Mouse (Mus musculus) limb, embryonic 14.5 days (tissue): Measurements from ENCODE around the gene Bglap2. TPM values are rescaled to one million over a fixed set of nuclear protein-coding genes. Genes with fewer than 3 reads are reported as not detected.

Source experiments
- ATAC-seq: fragments of 200-750 bp; cut with Nextera tagmentation; 2 replicates; pipeline ENCODE4 v1.8.0; 2017; ENCODE audit warnings: low read depth, moderate number of reproducible peaks, moderate TSS enrichment; ENCODE audit not compliant: low FRiP score
- DNase-seq: peaks from one replicate; pipeline ENCODE4 v3.0.0-alpha.2; 2015; ENCODE audit warnings: low spot score
- H3K27ac ChIP-seq: fragments of 300-500 bp; sonication (generic); replicated peaks from 2 replicates; pipeline ENCODE4 v1.5.1; 2014; ENCODE audit warnings: low read depth, mild to moderate bottlenecking, low read length, moderate library complexity, mixed read lengths
- H3K27me3 ChIP-seq: fragments of 300-500 bp; sonication (generic); 2 replicates; pipeline ENCODE4 v1.6.1; 2014; ENCODE audit warnings: low read length, mixed read lengths; ENCODE audit not compliant: control insufficient read depth, insufficient read depth
- H3K36me3 ChIP-seq: fragments of 300-500 bp; sonication (generic); 2 replicates; pipeline ENCODE4 v1.6.1; 2014; ENCODE audit warnings: mild to moderate bottlenecking, low read length, moderate library complexity, mixed read lengths; ENCODE audit not compliant: control insufficient read depth, insufficient read depth
- H3K4me1 ChIP-seq: fragments of 300-500 bp; sonication (generic); 2 replicates; pipeline ENCODE4 v1.6.1; 2014; ENCODE audit warnings: antibody characterized with exemption, low read length, mixed read lengths; ENCODE audit not compliant: control insufficient read depth, insufficient read depth
- H3K4me2 ChIP-seq: fragments of 300-500 bp; sonication (generic); replicated peaks from 2 replicates; pipeline ENCODE4 v1.6.1; 2014; ENCODE audit warnings: low read depth, mild to moderate bottlenecking, low read length, moderate library complexity; ENCODE audit not compliant: severe bottlenecking
- H3K4me3 ChIP-seq: fragments of 300-500 bp; sonication (generic); replicated peaks from 2 replicates; pipeline ENCODE4 v1.5.1; 2014; ENCODE audit warnings: low read length
- H3K9ac ChIP-seq: fragments of 300-500 bp; sonication (generic); 2 replicates; pipeline ENCODE4 v1.6.1; 2014; ENCODE audit warnings: mild to moderate bottlenecking, low read depth, low read length, moderate library complexity; ENCODE audit not compliant: severe bottlenecking
- H3K9me3 ChIP-seq: fragments of 300-500 bp; sonication (generic); 2 replicates; pipeline ENCODE4 v1.6.1; 2016; ENCODE audit warnings: low read length; ENCODE audit not compliant: control insufficient read depth
- POLR2A ChIP-seq: fragments of 200-500 bp; IDR thresholded peaks from 2 replicates; pipeline ENCODE4 v1.8.0; 2012; ENCODE audit warnings: inconsistent platforms, mild to moderate bottlenecking, moderate library complexity, borderline replicate concordance; ENCODE audit not compliant: insufficient read depth, insufficient read length; ENCODE audit errors: extremely low read depth
- WGBS: fragments of 180-500 bp; shearing (Covaris S2); extraction: QIAGEN DNeasy Blood & Tissue Kit; methylation state at CpG from one replicate; pipeline ENCODE4 v1.1.7; 2014; 5-methylcytosine and 5-hydroxymethylcytosine counted together
- polyA plus RNA-seq, 2 experiments: library from polyadenylated mRNA; depleted of rRNA in 1 of 2; stranded (reverse) in 1 of 2; unstranded in 1 of 2; fragments of >200 nt; fragmentation: Nextera tagmentation in 1 of 2; extraction: Ambion mirVana in 1 of 2; gene quantifications; 2 replicates each; pipeline versions ENCODE4 v1.2.1 to v1.2.3; 2012 to 2014

The Bglap2 gene
- polyA plus RNA-seq, 2 experiments = 0.52 to 1.9 TPM

DNA sequence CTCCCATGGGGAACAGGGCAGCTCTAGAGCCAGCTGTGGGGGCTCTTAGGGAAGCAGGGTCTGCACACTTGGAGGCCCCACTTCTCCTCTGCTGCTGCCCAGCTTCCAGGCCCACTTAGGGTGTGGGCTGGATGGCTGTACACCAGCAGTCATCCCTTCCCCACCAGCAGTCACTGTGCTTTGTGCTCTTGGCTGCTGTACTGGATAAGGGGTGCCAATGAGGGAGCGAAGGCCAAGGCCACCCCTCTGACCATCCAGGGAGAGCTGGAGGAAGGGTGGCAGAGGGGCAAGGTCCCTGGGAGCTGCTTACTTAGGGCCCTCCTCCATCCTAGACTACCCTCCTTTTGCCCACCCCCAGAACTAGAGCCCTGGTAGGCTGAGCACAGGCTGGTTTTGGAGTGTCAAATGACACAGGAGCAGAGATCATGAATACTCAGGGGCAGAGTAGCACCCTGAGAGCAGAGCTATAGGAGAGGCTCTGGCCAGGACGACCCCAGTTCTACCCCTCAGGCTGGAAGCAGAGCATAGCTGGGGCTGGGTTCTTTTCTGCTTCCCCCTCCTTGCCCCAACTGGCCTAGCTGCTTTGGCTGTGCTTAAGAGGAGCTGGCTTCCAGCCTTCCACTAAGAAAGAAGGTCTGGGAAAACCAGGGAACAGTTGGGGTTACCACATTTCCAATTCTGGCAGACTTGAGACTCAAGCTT, 16.7 kb downstream of the Bglap2 start:
- DNase-seq = no peak
- Histone ChIP-seq H3K4me3 (no peak overlapping the region), H3K27ac (no peak overlapping the region), H3K36me3 (peaks cover 56% of the 10 kb centered on the region), H3K4me1 (0 out of 2 replicates have a peak, but pooled peaks cover 5% of the 10 kb centered on the region), H3K9ac (no peak overlapping the region), H3K4me2 (no peak overlapping the region), H3K27me3 (peaks cover 16% of the 10 kb centered on the region), H3K9me3 (no peaks in the 10 kb centered on the region)
- WGBS = 93% methylated on average over 2 of the region's 2 CpGs
- TF ChIP-seq POLR2A = no peak
- no peak for ATAC-seq

DNA sequence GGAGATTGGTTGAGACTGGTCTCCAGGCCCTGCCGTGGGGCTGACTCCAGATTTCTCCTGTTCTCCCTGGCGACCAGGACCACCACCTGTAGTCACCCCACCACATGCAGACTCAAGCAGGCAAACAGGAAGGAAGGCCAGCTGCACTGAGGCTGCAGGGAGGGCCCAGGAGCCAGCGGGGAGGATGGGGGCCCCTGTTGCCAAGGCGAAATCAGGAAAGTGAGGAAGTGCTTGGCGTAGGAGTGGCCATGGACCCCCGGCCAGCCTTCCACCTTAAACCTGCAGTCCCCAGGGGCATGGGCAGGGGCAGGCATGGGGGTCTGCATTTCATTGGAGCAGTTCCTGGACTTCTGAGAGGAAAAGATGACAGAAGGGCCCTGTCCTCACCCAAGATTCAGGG, 17.4 kb downstream of the Bglap2 start:
- ATAC-seq = no peak
- Histone ChIP-seq H3K9ac (no peak overlapping the region), H3K27ac (no peak overlapping the region), H3K9me3 (no peaks in the 10 kb centered on the region), H3K36me3 (peaks cover 62% of the 10 kb centered on the region), H3K4me1 (0 out of 2 replicates have a peak, but pooled peaks cover 5% of the 10 kb centered on the region), H3K27me3 (peaks cover 14% of the 10 kb centered on the region), H3K4me3 (no peak overlapping the region), H3K4me2 (no peak overlapping the region)
- no peak for TF ChIP-seq POLR2A
- 65% methylated on average over 6 of the region's 6 CpGs for WGBS
- DNase-seq = no peak

DNA sequence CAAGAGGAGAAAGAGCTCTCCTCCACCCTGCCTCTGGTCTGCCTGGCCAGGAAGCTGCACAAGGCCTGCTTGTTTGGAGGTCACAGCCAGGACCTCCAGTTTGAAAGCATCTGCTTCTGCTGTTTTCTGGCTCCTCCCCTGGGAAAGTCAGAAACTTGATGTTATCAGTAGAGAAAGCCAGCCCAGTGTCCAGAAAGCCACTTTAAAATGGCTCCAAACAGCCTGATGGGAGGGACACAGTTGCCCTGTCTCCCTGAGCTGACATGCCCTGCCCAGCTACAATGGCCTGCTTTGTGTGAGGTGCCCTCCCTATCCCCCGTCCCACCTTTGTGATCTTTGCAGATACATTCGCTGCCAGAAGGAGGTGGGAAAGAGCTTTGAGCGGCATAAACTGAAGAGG, 18.5 kb downstream of the Bglap2 start:
- 0 out of 2 replicates have a peak, but pooled peaks cover 5% of the 10 kb centered on the region for H3K4me1 ChIP-seq
- H3K4me3 ChIP-seq = no peak overlapping the region
- no peak overlapping the region for H3K9ac ChIP-seq
- no peak overlapping the region for H3K27ac ChIP-seq
- WGBS = 65% methylated on average over 3 of the region's 3 CpGs
- no peaks in the 10 kb centered on the region for H3K9me3 ChIP-seq
- H3K4me2 ChIP-seq = no peak overlapping the region
- TF ChIP-seq POLR2A = no peak
- H3K27me3 ChIP-seq = peaks cover 3% of the 10 kb centered on the region; the same call in 1 of the 2 replicates
- DNase-seq (no peak), ATAC-seq (no peak)
- H3K36me3 ChIP-seq = peaks cover 73% of the 10 kb centered on the region

DNA sequence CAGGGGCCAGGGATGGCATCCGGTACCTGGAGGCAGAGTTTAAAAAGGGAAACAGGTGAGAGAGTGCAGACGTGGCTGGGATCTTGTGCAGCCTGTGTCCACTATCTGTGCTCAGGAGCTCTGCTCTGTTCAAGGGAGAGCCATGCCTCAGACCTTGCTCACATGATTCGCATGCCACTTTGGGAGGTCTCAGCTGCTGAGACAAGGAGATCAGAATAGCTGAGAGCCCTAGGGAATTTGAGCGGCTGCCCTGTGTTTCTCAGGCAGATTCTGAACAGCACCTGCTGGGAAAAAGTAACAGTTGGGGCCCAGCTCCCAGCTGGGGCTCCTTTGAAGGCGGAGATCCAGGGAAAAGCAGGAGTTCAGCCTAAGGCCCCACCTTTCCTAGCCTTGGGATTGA, 18.9 kb downstream of the Bglap2 start:
- Histone ChIP-seq H3K27ac (no peak overlapping the region), H3K27me3 (no peaks in the 10 kb centered on the region), H3K4me2 (no peak overlapping the region), H3K4me1 (0 out of 2 replicates have a peak, but pooled peaks cover 3% of the 10 kb centered on the region), H3K9me3 (no peaks in the 10 kb centered on the region), H3K4me3 (no peak overlapping the region), H3K9ac (no peak overlapping the region), H3K36me3 (peaks cover 77% of the 10 kb centered on the region)
- no peak for TF ChIP-seq POLR2A
- 72% methylated on average over 5 of the region's 5 CpGs for WGBS
- ATAC-seq = 0 out of 2 replicates have a peak, but pooled peaks have one; percentile 18
- no peak for DNase-seq

GRCm38 (mm10) chr3:88354396-88355165, 23.9 kb downstream of the Bglap2 start:
- H3K36me3 ChIP-seq = peaks cover 100% of the 10 kb centered on the region
- no peak for TF ChIP-seq POLR2A
- no peak overlapping the region for H3K27ac ChIP-seq
- no peak overlapping the region for H3K4me3 ChIP-seq
- H3K27me3 ChIP-seq = no peaks in the 10 kb centered on the region
- H3K4me2 ChIP-seq = no peak overlapping the region
- H3K9ac ChIP-seq = no peak overlapping the region
- H3K9me3 ChIP-seq = no peaks in the 10 kb centered on the region
- H3K4me1 ChIP-seq = no peaks in the 10 kb centered on the region
- 96% methylated on average over 8 of the region's 8 CpGs for WGBS
- ATAC-seq (no peak), DNase-seq (no peak)
